Mouse (Mus musculus) testis, adult 2 months (tissue): Measurements from ENCODE around the gene Arhgef18. TPM values are rescaled to one million over a fixed set of nuclear protein-coding genes. Genes with fewer than 3 reads are reported as not detected.
A peak's percentile ranks its signal among the peaks of the same experiment; 100 is the strongest.

Experiments used
- H3K27ac ChIP-seq: fragments of 200-500 bp; 2 replicates; pipeline ENCODE4 v1.5.1; 2012; ENCODE audit warnings: low read depth, low read length; ENCODE audit not compliant: control insufficient read depth, insufficient read depth
- H3K27me3 ChIP-seq: fragments of 200-500 bp; 2 replicates; pipeline ENCODE4 v1.6.1; 2012; ENCODE audit warnings: mild to moderate bottlenecking, low read length, moderate library complexity; ENCODE audit not compliant: control insufficient read depth, insufficient read depth
- H3K36me3 ChIP-seq: fragments of 200-500 bp; 2 replicates; pipeline ENCODE4 v1.6.1; 2012; ENCODE audit warnings: mild to moderate bottlenecking, low read length; ENCODE audit not compliant: control insufficient read depth, insufficient read depth
- H3K4me1 ChIP-seq: fragments of 200-500 bp; 2 replicates; pipeline ENCODE4 v1.6.1; 2012; ENCODE audit warnings: low read length; ENCODE audit not compliant: control insufficient read depth, insufficient read depth
- H3K4me3 ChIP-seq: fragments of 200-500 bp; 2 replicates; pipeline ENCODE4 v1.5.1; 2012; ENCODE audit warnings: low read depth, mild to moderate bottlenecking, low read length, moderate library complexity, mixed read lengths; ENCODE audit not compliant: control insufficient read depth
- CTCF ChIP-seq: fragments of 200-500 bp; IDR thresholded peaks from 2 replicates; pipeline ENCODE4 v1.5.1; 2012; ENCODE audit warnings: low read depth, mild to moderate bottlenecking, inconsistent platforms, low read length, moderate library complexity; ENCODE audit not compliant: control insufficient read depth, insufficient read depth, insufficient replicate concordance
- POLR2A ChIP-seq: fragments of 200-500 bp; IDR thresholded peaks from 2 replicates; pipeline ENCODE4 v1.6.1; 2012; ENCODE audit warnings: low read depth, mild to moderate bottlenecking, inconsistent platforms, low read length, moderate library complexity; ENCODE audit not compliant: control insufficient read depth
- polyA plus RNA-seq: library from polyadenylated mRNA; depleted of rRNA; stranded (reverse); fragments of >200 nt; gene quantifications from 2 replicates; pipeline ENCODE4 v1.2.3, GENCODE M21; 2012

Arhgef18 gene
- polyA plus RNA-seq, 1 experiment, result 6.7 TPM

DNA sequence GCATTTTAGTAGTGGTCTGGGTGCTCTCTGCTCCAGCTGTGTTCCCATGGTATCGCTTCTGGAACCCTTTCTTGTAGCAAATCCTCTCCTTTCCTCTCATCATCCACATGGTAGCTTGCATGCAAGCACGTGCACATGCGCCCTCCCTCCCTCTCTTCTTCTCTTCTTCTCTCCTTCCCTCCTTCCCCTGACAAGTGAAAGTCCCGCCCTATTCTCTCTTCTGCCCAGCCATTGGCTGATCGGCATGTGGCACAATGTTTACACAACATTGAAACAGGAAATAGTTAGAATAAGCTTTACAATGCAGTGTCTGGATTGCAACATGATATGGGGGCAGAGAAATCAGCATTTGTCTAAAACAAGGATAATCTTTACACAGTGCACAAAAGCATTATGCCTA, 88.8 kb downstream of the Arhgef18 start:
- Histone ChIP-seq H3K4me1 (peaks cover 8% of the 10 kb centered on the region), H3K36me3 (no peaks in the 10 kb centered on the region), H3K27ac (no peak overlapping the region), H3K27me3 (no peaks in the 10 kb centered on the region), H3K4me3 (no peak overlapping the region)
- TF ChIP-seq CTCF (no peak), POLR2A (no peak)

DNA sequence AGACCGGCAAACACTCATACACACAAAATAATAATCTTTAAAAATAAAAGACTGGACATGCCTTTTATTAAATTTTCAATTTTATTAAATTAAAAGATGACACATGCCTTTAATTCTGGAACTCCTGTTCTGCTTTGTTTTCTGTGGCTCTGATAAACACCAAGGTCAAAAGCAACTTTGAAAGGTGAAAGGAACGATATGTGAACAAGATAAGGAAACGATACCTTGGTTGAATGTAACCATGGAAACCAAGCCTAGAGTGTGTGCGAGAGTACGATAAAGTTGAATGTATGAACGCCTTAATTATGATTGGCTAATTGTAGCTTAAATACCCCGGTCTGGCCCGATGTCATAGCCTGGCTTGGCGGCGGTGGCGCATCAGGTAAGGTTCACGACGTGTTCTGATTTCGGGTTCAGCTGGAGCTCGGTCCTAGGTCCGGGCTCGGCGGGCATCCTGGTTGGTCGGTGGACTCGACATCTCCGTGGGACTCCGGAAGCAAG, 89.5 kb downstream of the Arhgef18 start:
- Histone ChIP-seq H3K27me3 (no peaks in the 10 kb centered on the region), H3K27ac (no peak overlapping the region), H3K4me1 (peaks cover 8% of the 10 kb centered on the region), H3K4me3 (peak overlapping the region; percentile 76), H3K36me3 (no peaks in the 10 kb centered on the region)
- no peak for TF ChIP-seq POLR2A
- TF ChIP-seq CTCF, result no peak

DNA sequence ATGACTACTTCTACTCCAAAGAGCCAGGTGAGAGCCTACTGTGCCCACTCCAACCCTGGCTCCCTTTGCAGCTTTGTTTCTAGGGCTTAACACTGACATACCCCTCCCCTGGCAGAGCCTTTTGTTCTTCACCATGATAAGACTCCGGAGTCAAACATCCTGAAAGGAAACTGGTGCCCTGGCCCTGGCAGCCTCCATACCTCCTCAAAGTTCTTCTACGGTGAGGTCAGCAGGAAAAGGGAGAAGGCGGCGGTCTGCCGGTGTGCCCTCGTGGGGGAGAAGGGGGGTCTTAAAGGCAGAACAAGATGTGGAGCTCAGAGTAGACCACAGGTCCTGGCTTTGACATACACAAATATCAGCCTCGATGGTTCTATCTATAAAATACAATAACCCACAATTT, 90.7 kb downstream of the Arhgef18 start:
- Histone ChIP-seq H3K4me1 (peaks cover 8% of the 10 kb centered on the region), H3K27ac (no peak overlapping the region), H3K36me3 (no peaks in the 10 kb centered on the region), H3K27me3 (no peaks in the 10 kb centered on the region), H3K4me3 (no peak overlapping the region)
- no peak for TF ChIP-seq CTCF
- TF ChIP-seq POLR2A, result no peak

DNA sequence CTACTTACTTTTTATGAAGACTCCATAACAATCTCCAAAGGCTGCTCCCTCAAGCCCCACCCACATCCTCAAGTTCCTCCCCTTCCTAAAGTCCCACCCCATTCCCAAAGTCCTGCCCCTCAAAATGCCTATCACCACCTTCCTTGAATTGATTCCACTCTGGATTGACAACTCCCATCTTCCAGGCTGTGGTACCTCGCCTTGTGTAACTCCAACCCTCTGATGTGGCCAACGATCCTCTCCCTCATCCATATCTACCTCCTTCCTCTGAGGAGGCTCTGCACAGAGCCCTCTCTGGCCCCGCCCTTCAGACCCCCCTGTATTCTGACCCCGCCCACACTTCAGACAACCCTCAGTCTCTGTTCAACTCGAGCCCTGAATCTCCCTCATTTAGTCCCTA, 92.4 kb downstream of the Arhgef18 start:
- Histone ChIP-seq H3K36me3 (no peaks in the 10 kb centered on the region), H3K27ac (no peak overlapping the region), H3K4me1 (peaks cover 8% of the 10 kb centered on the region), H3K27me3 (no peaks in the 10 kb centered on the region), H3K4me3 (no peak overlapping the region)
- no peak for TF ChIP-seq POLR2A
- no peak for TF ChIP-seq CTCF

DNA sequence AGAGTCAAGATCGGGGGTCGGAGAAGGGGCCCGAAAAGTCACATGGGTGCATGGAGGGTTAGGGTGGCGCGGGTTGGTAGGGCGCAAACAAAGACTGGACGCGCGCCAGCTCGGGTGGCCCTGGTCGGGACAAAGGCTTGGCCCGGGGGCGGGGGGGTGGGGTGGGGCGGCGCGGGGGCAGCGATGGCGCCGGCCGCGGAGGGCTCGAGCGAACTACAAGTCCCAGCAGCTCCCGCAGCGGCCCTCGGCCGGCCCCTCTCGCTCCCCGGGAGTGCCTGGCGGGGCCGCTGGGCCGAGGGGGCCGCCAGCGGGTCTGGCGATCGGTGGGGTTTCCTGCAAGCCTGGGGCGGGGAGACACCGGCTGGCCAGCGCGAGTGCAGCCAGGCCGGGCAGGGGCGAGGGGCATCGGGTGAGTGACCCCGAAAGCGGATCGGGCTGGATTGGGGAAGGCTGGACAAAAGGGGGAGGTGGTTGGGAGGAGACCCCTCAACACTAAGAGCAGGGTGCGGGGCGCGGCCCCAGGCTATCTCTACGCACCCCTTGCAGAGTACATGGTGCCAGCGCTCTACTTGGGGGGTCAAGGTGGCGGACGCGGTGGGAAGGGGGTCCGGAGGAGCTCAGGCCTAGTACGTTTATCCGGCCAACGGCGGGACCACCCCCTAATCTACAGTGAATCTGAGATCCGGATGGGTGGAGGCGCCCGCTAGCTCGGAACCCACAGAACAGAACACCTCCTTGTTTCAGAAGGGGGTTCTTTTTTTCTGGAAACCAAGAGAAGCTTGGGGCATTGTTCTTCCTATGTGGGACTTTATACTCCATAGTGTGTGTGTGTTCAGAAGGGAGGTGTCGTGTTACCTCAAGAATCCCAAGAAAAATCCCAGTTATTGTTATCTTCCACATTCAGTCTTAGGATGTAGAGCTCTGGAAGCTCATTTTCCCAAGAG, 100.4 kb downstream of the Arhgef18 start, which contains the start of gene Zfp358:
Gene Zfp358, plus strand, starts transcription at position 238 of the 944 bp plus-strand sequence.
- H3K4me1 ChIP-seq, result peaks cover 11% of the 10 kb centered on the region
- H3K27me3 ChIP-seq, result no peaks in the 10 kb centered on the region
- TF ChIP-seq CTCF (no peak), POLR2A (no peak; the same call in 1 of the 2 replicates)
- no peaks in the 10 kb centered on the region for H3K36me3 ChIP-seq
- peak within 1 kb of the TSS; percentile 54; the same call in 1 of the 2 replicates for H3K27ac ChIP-seq
- peak within 1 kb of the TSS; percentile 87 for H3K4me3 ChIP-seq

DNA sequence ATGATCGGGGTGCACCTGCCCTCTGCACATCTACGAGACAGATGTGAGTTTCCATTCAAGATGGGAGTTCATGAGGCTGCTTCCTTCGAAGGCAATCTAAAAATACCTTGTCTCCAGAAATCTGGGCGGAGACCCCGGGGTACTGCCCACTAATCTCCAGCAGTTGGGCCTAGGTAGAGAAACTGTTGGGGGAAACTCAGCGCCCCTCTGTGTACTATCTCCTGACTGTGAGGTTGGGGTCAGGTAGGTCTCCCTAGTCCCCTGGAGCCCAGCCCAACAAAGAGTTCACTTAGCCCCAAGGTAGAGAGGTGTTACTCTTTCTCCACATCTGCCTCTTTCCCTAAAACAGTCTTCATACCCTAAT, 101.0 kb downstream of the Arhgef18 start:
- H3K27ac ChIP-seq, result no peak overlapping the region
- no peaks in the 10 kb centered on the region for H3K27me3 ChIP-seq
- no peaks in the 10 kb centered on the region for H3K36me3 ChIP-seq
- no peak overlapping the region for H3K4me3 ChIP-seq
- TF ChIP-seq POLR2A (no peak), CTCF (no peak)
- H3K4me1 ChIP-seq, result peaks cover 11% of the 10 kb centered on the region

DNA sequence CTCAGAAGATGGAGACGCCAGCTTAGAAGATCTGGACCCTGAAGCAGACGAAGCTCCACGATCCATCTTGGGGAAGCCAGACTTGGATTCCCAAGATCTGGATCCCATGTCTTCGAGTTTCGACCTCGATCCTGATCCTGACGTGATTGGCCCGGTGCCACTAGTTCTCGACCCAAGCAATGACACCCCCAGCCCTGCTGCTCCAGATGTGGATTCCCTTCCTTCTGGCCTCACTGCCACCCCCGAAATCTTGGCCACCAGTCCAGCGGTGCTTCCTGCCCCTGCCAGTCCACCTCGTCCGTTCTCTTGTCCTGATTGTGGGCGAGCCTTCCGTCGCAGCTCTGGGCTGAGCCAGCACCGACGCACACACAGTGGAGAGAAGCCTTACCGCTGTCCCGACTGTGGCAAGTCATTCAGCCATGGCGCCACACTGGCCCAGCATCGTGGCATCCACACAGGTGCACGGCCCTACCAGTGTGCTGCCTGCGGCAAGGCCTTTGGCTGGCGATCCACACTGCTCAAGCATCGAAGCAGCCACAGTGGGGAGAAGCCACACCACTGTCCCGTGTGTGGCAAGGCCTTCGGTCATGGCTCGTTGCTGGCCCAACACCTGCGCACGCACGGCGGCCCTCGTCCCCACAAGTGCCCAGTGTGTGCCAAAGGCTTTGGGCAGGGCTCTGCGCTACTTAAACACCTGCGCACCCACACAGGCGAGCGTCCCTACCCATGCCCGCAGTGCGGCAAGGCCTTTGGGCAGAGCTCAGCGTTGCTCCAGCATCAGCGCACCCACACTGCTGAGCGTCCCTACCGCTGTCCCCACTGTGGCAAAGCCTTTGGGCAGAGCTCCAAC, 103.0 kb downstream of the Arhgef18 start:
- TF ChIP-seq CTCF, result no peak
- TF ChIP-seq POLR2A, result no peak
- Histone ChIP-seq H3K27ac (no peak overlapping the region), H3K27me3 (no peaks in the 10 kb centered on the region), H3K4me1 (peaks cover 12% of the 10 kb centered on the region), H3K4me3 (no peak overlapping the region), H3K36me3 (no peaks in the 10 kb centered on the region)
